Mouse (Mus musculus) megakaryocyte-erythroid progenitor cell, adult 5-6 weeks (primary cell): ENCODE measurements around the gene Dgki. TPM values are rescaled to one million over a fixed set of nuclear protein-coding genes. Genes with fewer than 3 reads are reported as not detected.
A peak's percentile ranks its signal among the peaks of the same experiment; 100 is the strongest.
"Not testable (repeated sequence)": the region's sequence is repeated elsewhere in the genome, so short reads cannot be mapped to it uniquely, and the experiment has no call there.

Experiments used
- ATAC-seq: replicated peaks from 2 replicates; pipeline ENCODE4 v1.8.0; 2016; ENCODE audit warnings: mild to moderate bottlenecking, inconsistent platforms; ENCODE audit not compliant: severe bottlenecking, poor library complexity, low FRiP score, low TSS enrichment
- total RNA-seq, 2 experiments: library from RNA; stranded (forward) in 1 of 2; stranded (reverse) in 1 of 2; fragments of 200-1000, 215-1000 nt in 1 of 2; fragments of >200 nt in 1 of 2; fragmentation: Nextera tagmentation in 1 of 2; gene quantifications; 2 replicates each; pipeline ENCODE4 v1.2.3; 2014 to 2017

Gene Dgki
- total RNA-seq, 2 experiments from 2014 or later, result 0.28 to 1.1 TPM

DNA sequence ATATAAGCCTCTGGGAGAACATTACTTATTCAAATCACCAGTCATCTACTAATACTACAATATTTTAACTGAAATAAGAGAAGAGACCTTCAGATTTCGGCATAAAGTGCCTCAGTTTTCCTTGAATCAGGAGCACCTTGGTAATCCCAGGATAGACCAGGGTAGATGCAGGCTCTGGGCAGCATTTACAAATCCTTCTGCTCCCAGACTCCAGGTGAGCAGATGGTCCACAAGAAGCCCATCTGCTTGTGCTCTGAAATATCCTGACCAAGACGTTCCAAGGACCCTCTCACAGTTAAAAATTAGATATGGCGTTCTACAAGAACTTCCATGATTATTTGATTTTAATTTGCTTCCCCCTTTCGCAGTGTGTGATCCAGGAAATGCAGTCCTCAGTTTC is 118.0 kb downstream of the Dgki start:
- no peak for ATAC-seq

DNA sequence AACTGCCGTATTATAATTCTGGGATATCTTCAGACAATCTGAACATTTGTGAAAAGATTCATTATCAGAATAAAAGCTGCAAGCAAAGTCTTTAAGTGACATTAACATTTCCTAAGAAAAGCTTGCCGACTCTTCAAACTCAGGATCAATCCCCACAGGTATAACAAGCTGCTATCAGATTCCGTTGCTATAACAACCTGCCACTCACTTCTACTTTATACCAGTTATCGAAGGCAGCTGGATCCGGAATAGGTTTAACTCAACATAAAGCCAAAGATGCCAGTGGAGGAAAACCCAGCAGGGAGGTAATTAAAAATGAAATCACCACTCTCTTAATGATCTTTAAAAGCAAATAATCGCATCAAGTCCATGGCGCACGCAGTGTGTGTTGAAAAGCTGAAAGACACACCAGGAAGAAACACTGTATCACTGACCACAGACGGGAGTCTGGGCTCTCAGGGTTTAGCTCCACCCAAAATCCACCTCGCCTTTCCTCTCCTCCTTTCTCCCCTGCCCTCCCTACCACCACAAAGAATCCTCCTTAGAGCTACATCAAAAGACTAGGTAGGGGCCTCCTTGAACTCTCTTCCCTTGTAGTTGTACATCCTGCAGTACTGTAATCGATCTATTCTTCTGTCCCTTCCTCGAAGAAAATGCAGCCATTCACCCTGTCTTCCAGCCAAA is 128.7 kb downstream of the Dgki start:
- no peak for ATAC-seq

DNA sequence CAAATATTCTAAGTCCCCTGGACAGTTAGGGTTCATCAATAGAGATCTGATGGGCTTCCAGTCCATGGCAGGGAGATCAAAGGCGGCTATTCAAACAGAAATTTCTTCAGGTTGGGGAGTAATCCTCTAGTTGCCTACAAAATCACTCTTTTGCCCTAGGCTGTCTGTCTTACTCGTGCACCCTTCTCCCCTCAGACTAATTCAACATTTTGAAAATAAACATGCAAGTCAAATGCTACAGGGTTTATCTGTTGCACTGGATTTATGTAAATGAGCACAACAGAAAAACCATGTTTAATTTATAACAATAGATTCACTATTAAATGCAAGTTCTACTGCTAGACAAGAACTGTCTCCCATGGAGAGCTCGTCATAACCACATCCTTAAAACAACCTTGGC is 141.1 kb downstream of the Dgki start:
- no peak for ATAC-seq

DNA sequence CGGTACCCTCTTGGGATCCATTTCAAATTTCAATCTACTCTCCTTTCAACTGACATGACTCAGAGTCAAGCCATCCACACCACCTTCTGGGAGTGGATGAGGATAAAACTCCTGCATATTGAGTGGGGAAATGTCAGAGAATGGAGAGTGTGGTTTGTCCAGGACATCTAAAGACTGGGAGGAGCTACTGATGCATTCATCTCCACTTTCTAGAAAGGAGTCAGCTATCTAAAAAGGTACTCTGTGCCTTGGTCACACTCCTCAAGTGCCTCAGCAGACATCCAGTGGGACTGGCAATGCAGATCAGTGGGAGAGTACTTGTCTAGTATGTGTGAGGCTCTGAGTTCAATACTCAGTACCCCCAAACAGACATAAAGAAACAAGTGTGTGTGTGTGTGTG is 145.9 kb downstream of the Dgki start:
- ATAC-seq, result no peak

- no peak for ATAC-seq
Observed at GRCm38 (mm10) chr6:37150483-37150882, 149.5 kb downstream of the Dgki start.

DNA sequence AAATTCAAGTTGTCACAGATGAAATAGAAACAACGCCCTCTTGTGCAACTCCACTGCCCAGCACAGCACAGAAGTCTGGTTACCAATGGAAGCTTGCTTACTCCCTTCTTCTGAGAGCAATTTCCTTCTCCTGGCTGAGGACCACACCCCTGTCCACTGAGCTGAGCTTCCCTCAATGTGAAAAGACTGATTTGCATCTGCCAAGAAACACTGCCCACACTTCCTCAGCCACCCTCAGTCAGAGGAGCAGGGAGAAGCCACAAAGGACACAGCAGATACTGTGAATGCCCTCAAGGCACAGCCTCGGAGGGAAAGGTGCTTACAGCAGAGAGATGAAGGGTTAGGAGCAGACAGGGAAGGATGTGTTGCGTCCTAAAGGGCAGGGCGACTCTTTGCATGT is 149.9 kb downstream of the Dgki start:
- no peak for ATAC-seq

- no peak for ATAC-seq
Observed at GRCm38 (mm10) chr6:37149196-37149595, 150.8 kb downstream of the Dgki start.

DNA sequence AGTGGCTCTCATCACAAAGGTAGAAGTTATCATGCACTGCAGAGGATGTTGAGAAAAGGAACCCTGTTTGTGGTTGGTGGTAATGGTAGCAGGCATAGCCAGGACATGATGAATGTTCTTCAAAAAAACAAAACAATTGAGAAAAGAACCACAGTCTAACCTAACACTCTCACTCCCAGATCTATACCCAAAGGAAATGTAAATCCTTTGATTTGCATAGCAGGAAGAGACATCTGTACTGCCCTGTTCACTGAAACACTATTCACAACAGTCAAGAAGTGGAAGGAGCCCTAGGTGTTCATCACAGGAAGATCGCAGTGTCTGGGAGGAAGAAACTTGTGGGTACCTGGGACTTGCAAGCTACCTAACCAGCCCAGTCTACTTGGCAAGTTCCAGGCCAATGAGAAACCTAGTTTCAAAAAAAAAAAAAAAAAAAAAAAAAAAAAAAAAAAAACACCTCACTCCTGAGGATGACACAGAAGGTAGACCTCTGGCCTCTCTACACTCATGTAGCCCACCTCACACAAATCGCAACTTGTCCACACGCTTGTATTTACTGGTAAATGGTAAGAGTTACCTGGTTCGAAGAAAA is 152.5 kb downstream of the Dgki start:
- ATAC-seq, result no peak

DNA sequence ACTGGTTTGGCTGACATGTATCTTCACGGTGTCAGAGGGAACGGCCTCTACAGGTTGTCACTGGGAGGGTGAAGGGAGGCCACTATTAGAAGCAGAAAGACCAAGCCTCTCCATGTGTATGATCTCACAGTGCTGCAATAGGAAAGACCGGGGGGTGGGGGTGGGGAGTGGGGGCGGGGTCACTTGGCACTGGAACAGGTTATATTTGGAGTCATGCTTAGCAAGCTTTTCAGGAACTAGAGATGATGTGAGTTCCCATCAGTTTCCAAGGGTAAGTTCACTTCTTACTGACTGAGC is 156.2 kb downstream of the Dgki start:
- ATAC-seq, result no peak

- no peak for ATAC-seq
Observed at GRCm38 (mm10) chr6:37142991-37143866, 156.8 kb downstream of the Dgki start.

DNA sequence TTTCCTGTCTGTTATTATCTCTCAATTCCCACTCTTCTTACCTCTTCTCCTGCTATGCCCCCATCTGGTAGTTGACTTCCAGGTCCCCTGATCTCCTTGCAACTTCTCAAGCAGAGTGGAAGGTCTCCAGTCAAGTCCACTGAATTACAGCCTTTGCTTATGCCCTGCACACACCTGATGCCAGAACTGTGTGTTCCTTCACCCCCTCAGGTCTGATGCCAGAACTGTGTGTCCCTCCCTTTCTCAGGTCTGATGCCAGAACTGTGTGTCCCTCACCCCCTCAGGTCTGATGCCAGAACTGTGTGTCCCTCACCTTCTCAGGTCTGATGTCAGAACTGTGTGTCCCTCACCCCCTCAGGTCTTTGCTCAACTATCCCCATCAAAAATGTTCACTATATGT is 161.2 kb downstream of the Dgki start:
- ATAC-seq, result no peak

DNA sequence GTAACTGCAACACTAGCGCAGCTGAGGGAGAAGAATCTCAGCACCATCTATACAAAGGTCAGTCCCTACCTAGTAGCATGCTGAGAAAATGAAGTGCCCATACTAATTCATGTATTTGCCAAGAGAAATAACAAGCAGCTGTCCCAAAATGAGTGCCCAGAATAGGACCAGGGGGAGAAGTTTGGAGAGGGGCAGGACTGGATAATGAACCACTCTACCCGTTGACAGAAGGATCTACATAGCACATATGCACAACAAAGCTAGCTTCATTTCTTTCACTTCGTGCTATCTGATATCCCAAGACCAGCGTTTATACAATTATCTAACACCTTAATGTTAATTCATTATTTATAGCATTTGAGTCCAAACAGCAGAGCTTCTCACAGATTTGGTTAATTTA is 168.7 kb downstream of the Dgki start:
- no peak for ATAC-seq

DNA sequence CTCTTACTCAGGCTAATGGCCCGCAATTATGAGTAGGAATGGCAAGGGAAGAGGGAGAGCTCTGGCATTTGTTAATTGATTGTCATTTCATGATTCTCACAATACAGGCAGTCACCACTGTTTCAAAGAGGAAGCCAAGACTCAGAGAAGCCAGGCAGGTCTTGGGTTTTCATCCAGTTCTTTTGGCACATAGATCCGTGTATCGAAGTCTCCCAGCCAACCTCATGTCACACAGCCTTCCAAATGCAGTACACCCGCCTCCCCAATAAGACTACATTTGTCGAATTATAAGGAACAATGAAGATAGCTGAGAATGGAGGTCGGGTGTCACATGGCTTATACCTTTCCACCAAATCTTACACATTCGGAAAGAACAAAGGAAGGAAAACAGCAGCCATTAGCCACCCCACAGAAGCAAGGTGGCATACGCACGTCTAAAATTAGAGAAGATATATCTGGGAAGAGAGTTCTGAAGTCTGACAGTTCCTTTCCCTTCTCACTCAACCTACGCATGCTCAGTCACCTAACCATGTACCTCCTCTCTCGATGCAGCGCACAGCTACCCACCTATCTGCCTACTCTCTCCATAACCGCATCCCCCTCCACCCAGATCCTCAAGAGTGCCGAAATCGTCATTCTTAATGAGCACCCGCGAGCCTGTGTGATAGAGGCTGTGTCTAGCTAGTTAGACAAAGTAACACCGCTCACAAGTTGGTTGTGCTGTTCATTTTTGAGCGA is 179.4 kb downstream of the Dgki start:
- no peak for ATAC-seq

DNA sequence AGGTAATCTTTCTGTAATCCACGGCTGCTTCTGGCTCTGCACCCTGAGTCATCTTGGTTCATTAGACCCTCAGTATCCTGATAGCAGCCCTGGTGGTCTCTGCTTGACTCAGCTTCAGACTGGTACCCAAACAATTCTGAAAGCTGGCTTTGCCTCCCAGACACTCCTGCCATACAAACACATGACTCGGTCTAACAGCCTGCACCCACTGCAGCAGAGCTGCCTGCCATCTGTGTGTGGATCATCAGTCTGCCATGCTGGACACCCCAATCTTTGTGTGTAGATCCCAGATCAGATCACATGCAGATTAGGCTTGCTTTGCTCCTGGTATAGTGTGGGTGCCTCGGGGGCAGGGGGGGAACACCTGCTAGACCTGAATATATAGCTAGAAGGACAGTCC is 180.8 kb downstream of the Dgki start:
- no peak for ATAC-seq

- no peak for ATAC-seq
Observed at GRCm38 (mm10) chr6:37113048-37113447, 186.9 kb downstream of the Dgki start.

- not testable (repeated sequence) for ATAC-seq
Observed at GRCm38 (mm10) chr6:37106236-37106635, 193.7 kb downstream of the Dgki start.

- ATAC-seq, result no peak
Observed at GRCm38 (mm10) chr6:37100413-37100812, 199.6 kb downstream of the Dgki start.

DNA sequence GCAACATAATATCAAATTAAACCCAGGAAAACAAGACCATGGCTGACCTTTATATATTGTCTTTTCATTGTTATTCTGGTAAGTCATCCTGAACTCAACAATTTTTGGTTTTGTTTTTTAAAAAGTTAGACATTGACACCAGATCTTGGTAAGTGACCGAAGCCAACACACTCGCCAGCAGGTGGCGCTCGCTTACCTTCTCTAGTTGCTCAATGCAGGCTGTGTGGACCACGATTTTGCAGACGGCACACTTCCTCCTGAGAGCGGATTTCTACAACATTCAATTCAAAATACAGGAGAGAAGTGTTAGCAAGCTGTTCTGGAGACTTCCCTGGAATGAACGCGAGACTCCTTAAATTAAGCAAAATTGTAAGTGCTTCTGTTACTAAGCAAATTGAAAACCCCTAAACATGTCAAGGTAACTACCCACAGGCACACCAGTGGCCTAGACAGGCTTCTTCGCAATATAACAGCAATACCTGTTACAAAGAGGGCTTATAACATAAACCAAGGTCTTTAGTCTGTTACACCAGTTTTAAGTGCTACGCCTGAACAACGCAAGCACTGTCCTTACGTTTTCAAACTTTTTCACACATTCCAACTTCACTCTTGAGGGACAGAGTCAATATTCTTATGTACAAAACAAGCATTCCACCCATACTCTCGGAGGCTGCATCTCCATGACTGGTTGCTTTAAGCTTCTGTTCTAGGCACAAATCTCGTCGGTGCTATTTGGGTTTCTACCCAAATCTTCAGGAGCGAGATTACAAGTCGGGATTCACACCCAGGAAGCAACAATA is 202.4 kb downstream of the Dgki start:
- peak; percentile 89 for ATAC-seq

- no peak for ATAC-seq
Observed at GRCm38 (mm10) chr6:37096840-37097305, 203.1 kb downstream of the Dgki start.
